Mouse (Mus musculus) thymus, postnatal 0 days (tissue): ENCODE measurements around the gene Vmn2r18. TPM values are rescaled to one million over a fixed set of nuclear protein-coding genes. Genes with fewer than 3 reads are reported as not detected.

ENCODE experiments used
- DNase-seq: peaks from one replicate; pipeline ENCODE4 v3.0.0-alpha.2; 2015; ENCODE audit warnings: low spot score
- polyA plus RNA-seq: library from polyadenylated mRNA; unstranded; fragments of >200 nt; fragmentation: Nextera tagmentation; extraction: Ambion mirVana; gene quantifications from 2 replicates; pipeline ENCODE4 v1.2.1, GENCODE M21; 2015

The Vmn2r18 gene
- 0.10 TPM in 2 replicates for polyA plus RNA-seq

DNA sequence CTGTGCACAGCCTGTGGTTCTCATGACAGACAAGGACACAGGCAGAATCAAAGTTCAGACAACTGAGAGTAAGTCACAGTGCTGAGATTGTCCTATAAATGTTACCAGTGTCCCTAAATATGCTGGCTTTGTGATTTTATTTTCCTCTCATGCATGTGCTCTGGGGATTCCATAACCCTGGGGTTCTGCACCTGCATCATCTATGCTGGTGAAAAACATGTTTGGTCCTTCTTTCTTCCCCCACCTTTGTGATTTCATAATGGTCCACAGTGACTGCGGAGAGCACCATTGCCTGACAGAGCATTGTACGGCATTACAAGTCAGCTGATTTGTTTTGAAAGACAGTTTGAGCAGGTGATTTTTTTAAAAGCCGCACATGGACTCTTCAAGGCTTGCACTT lies at the start of gene Vmn2r18:
Gene Vmn2r18 (minus strand): TSS at position 101 of the 400 bp plus-strand sequence.
- no peak for DNase-seq

DNA sequence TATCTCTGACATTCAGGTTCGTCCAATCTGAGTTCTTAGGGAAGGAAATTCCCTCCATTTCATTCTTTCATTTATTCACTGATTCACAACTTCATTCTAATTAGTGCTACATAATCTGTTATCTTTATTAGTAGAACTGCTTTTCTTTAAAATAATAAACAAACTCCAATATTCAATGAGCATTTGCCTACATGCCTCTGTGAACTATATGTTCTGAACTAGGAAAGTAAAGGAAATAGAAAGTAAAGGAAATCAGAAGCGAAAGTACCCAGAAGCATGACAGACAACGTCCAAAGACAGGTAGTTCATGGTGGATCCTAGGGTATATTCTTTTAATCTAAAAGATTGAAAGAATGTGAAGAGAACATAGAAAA lies 45.6 kb upstream of the Vmn2r18 start:
- no peak for DNase-seq

DNA sequence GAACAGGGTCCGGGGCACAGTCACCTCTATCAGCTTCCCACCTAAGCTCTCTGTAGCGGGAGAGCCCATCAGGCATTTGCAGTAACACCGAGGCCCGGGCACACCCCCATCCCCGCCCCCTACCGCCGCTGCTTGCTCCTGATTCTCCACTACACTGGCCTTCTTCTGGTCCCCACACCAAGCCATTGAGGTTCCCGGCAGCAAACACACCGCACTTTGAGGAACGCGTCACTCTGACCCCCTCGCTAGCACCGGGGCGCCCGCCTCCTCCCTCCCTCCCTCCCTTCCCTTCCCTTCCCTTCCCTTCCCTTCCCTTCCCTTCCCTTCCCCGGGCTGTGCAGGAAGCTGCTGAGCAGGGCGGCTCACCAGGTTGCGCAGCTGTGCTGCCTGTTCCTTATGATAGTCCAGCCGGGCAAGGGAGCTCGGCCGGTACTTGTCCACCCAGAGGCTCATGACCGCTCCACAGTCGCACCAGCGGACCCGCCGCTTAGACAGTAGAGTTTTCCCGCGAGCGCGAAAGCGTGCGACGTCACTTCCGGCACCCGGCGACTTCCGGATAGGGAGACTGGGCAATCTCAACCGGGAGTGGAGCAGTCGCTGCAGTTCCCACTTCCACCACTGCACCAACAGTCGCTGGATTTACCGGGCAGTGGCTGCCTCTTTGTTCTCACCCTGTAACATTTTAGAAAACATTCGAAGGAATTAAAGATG lies 45.0 kb upstream of the Vmn2r18 start, which contains the start of gene Rfc3:
Gene Rfc3 (minus strand): TSS at position 543 of the 711 bp plus-strand sequence.
- peak; percentile 93 for DNase-seq

DNA sequence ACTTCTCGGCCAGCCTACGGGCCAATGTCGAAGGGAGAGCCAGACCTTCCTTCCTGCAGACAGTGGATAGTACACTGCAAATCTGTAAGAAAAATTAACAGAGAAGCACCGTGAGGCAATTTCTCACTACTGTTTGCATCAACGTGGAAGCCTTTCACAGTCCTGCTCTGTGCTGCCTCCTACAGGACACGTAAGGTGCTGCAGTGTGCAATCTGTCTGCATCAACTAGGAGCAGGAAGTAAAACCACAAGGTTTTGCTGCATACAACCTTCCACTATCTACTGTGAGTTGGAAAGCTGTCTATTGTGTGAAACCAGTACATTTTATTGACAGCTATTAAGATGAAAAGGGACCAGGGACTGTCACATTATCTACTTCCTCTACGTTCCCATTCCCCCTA lies 39.0 kb upstream of the Vmn2r18 start:
- DNase-seq: peak; percentile 52

DNA sequence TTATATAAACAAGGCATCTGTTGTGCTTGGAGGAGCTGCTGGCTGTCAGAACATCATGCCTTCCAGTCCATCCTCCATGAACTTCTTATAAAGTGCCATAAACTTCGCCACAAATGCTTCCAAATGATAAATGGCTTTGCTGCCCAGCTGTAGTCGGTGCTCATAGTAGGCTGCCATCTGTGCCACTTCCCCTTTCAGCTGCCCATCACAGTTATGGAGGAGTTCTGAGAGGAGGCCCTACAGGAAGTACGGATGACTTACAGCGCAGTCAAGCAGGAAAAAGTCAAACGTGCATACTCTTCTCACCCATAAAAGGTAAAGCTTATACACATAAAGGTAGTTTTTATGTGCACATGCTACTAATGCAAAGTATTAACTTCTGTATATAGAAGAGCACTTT lies 37.0 kb upstream of the Vmn2r18 start:
- DNase-seq: no peak

DNA sequence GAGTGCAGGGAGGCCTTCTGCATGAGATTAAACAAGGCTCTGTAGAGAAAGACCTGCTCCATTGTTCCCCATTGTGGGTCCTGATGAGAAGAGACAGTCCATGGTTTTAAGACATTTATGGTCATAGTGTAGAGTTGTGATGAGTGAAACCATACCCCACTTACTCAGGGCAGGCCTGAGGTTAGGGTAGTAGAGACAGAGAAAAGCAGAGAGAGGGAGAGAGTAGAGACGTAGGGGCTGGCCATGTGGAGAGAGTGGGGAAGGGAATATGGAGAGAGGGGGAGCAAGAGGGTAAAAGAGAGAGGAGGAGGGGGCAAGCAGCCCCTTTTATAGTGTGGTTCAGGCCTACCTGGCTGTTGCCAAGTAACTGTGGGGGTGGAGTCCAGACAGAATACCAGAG lies 36.3 kb upstream of the Vmn2r18 start:
- DNase-seq: no peak

DNA sequence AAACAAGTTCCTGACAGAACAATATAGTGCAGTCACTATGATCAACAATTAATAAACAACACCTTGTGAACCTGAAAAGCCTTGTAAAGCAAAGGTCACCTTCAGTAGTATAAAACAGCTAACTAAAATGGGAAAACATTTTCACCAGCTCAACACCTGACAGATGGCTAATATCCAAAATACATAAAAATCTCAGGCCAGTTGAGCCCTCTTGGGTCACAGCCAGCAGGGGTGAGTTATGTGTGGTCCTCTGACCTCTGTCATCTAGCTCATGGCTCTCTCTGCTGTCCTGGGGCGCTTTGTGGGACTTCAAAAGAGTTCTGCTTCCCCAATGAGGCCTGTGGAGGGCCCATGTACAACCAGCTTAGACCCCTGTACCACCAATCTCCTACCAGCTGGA lies 4.1 kb downstream of the Vmn2r18 start:
- DNase-seq: no peak

Other genes with a start within 250 kb of the Vmn2r18 start
- gene Gm42906, start 177.9 kb downstream of the Vmn2r18 start, polyA plus RNA-seq: not detected in 2 replicates
- 88.3 and 96.6 TPM in 2 replicates for gene Rfc3, start 45.2 kb upstream of the Vmn2r18 start, polyA plus RNA-seq